Mouse (Mus musculus) embryonic facial prominence, embryonic 12.5 days (tissue): ENCODE data around the gene Plscr1. TPM values are rescaled to one million over a fixed set of nuclear protein-coding genes. Genes with fewer than 3 reads are reported as not detected.

ENCODE experiments used
- ATAC-seq: fragments of 200-750 bp; cut with Nextera tagmentation; 2 replicates; pipeline ENCODE4 v1.8.0; 2017; ENCODE audit not compliant: insufficient number of reproducible peaks, insufficient read depth, low FRiP score, low TSS enrichment
- H3K27ac ChIP-seq: fragments of 300-500 bp; sonication (generic); 2 replicates; pipeline ENCODE4 v1.5.1; 2016; ENCODE audit warnings: mild to moderate bottlenecking
- H3K27me3 ChIP-seq: fragments of 300-500 bp; sonication (generic); 2 replicates; pipeline ENCODE4 v1.6.1; 2016; ENCODE audit warnings: mild to moderate bottlenecking, moderate library complexity
- H3K36me3 ChIP-seq: fragments of 300-500 bp; sonication (generic); 2 replicates; pipeline ENCODE4 v1.6.1; 2016; ENCODE audit warnings: mild to moderate bottlenecking
- H3K4me1 ChIP-seq: fragments of 300-500 bp; sonication (generic); 2 replicates; pipeline ENCODE4 v1.6.1; 2016
- H3K4me2 ChIP-seq: fragments of 300-500 bp; sonication (generic); replicated peaks from 2 replicates; pipeline ENCODE4 v1.6.1; 2016; ENCODE audit warnings: mild to moderate bottlenecking, moderate library complexity
- H3K4me3 ChIP-seq: fragments of 300-500 bp; sonication (generic); 2 replicates; pipeline ENCODE4 v1.5.1; 2016; ENCODE audit warnings: mild to moderate bottlenecking
- H3K9ac ChIP-seq: fragments of 300-500 bp; sonication (generic); 2 replicates; pipeline ENCODE4 v1.6.1; 2016; ENCODE audit warnings: mild to moderate bottlenecking, moderate library complexity
- H3K9me3 ChIP-seq: fragments of 300-500 bp; sonication (generic); 2 replicates; pipeline ENCODE4 v1.6.1; 2016; ENCODE audit warnings: mild to moderate bottlenecking, moderate library complexity
- WGBS: fragments of 180-500 bp; shearing (Covaris S2); methylation state at CpG from one replicate; pipeline ENCODE4 v1.1.7; 2016; 5-methylcytosine and 5-hydroxymethylcytosine counted together
- polyA plus RNA-seq: library from polyadenylated mRNA; unstranded; fragments of >200 nt; fragmentation: Nextera tagmentation; extraction: Ambion mirVana; gene quantifications from 2 replicates; pipeline ENCODE4 v1.2.1, GENCODE M21; 2016

Plscr1 gene
- polyA plus RNA-seq, 1 experiment from 2014 or later: 31.5 TPM

- Histone ChIP-seq H3K4me3 (no peak overlapping the region), H3K36me3 (peaks cover 28% of the 10 kb centered on the region), H3K9me3 (no peaks in the 10 kb centered on the region), H3K4me2 (no peak overlapping the region), H3K27ac (no peak overlapping the region), H3K4me1 (no peaks in the 10 kb centered on the region), H3K27me3 (no peaks in the 10 kb centered on the region), H3K9ac (no peak overlapping the region)
- no peak for ATAC-seq
- 86% methylated on average over 4 of the region's 4 CpGs for WGBS
Observed at GRCm38 (mm10) chr9:92265719-92266118, 16.2 kb downstream of the Plscr1 start.

DNA sequence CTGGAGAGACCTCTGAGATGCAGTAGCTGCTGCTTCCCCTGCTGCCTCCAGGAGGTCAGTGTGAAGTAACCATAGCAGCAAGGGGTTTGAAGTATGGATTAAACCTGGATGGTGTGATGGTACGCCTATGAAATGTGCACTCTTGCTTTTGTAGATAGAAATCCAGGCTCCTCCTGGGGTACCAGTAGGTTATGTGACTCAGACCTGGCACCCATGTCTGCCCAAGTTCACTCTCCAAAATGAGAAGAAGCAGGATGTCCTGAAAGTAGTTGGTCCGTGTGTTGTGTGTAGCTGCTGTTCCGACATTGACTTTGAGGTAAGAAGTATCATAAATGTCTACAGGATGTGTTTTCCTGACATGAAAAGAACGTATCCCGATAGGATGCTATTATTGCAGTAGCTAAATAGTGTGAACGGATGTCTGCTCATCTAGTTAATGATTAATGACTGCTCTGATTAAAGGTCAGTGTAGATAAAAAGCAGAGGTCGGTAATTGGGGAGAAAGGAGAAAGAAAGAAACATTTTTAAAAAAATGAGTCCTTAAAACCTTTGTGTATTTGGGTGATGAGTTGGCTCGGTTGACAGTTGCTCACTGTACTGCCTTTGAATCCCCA is 17.1 kb downstream of the Plscr1 start:
- H3K36me3 ChIP-seq: peaks cover 29% of the 10 kb centered on the region
- no peak overlapping the region for H3K4me2 ChIP-seq
- H3K9ac ChIP-seq: no peak overlapping the region
- H3K4me1 ChIP-seq: no peaks in the 10 kb centered on the region
- no peak overlapping the region for H3K4me3 ChIP-seq
- ATAC-seq: no peak
- no peak overlapping the region for H3K27ac ChIP-seq
- H3K9me3 ChIP-seq: no peaks in the 10 kb centered on the region
- WGBS: 80% methylated on average over 8 of the region's 8 CpGs
- no peaks in the 10 kb centered on the region for H3K27me3 ChIP-seq

- no peaks in the 10 kb centered on the region for H3K4me1 ChIP-seq
- no peak for ATAC-seq
- no peak overlapping the region for H3K9ac ChIP-seq
- H3K4me3 ChIP-seq: no peak overlapping the region
- no peaks in the 10 kb centered on the region for H3K27me3 ChIP-seq
- peaks cover 29% of the 10 kb centered on the region for H3K36me3 ChIP-seq
- H3K4me2 ChIP-seq: no peak overlapping the region
- H3K27ac ChIP-seq: no peak overlapping the region
- H3K9me3 ChIP-seq: no peaks in the 10 kb centered on the region
- WGBS: 76% methylated on average over 1 of the region's 1 CpGs
Observed at GRCm38 (mm10) chr9:92267732-92268131, 18.2 kb downstream of the Plscr1 start.

GRCm38 (mm10) chr9:92269829-92270404 is 20.4 kb downstream of the Plscr1 start:
- Histone ChIP-seq H3K27ac (no peak overlapping the region), H3K4me1 (no peaks in the 10 kb centered on the region), H3K9me3 (no peaks in the 10 kb centered on the region), H3K4me3 (no peak overlapping the region), H3K4me2 (no peak overlapping the region), H3K27me3 (no peaks in the 10 kb centered on the region), H3K36me3 (peaks cover 29% of the 10 kb centered on the region), H3K9ac (no peak overlapping the region)
- WGBS: 94% methylated on average over 5 of the region's 5 CpGs
- ATAC-seq: no peak

- Histone ChIP-seq H3K36me3 (peaks cover 29% of the 10 kb centered on the region), H3K4me1 (0 out of 2 replicates have a peak, but pooled peaks cover 8% of the 10 kb centered on the region), H3K4me2 (no peak overlapping the region), H3K9ac (no peak overlapping the region), H3K4me3 (no peak overlapping the region), H3K27ac (no peak overlapping the region), H3K27me3 (no peaks in the 10 kb centered on the region), H3K9me3 (no peaks in the 10 kb centered on the region)
- no peak for ATAC-seq
- 45% methylated on average over 4 of the region's 4 CpGs for WGBS
Observed at GRCm38 (mm10) chr9:92270927-92271326, 21.4 kb downstream of the Plscr1 start.

- H3K36me3 ChIP-seq: peaks cover 20% of the 10 kb centered on the region
- no peak for ATAC-seq
Observed at GRCm38 (mm10) chr9:92272650-92273049, 23.1 kb downstream of the Plscr1 start.

GRCm38 (mm10) chr9:92273271-92273670 is 23.7 kb downstream of the Plscr1 start:
- no peaks in the 10 kb centered on the region for H3K27me3 ChIP-seq
- 0 out of 2 replicates have a peak, but pooled peaks cover 12% of the 10 kb centered on the region for H3K4me1 ChIP-seq
- peaks cover 14% of the 10 kb centered on the region for H3K36me3 ChIP-seq
- no peak overlapping the region for H3K27ac ChIP-seq
- WGBS: 84% methylated on average over 2 of the region's 2 CpGs
- H3K4me2 ChIP-seq: no peak overlapping the region
- H3K9ac ChIP-seq: no peak overlapping the region
- H3K9me3 ChIP-seq: no peaks in the 10 kb centered on the region
- H3K4me3 ChIP-seq: no peak overlapping the region
- ATAC-seq: no peak

More at GRCm38 (mm10) chr9:92272650-92273049, 23.1 kb downstream of the Plscr1 start:
- no peak overlapping the region for H3K27ac ChIP-seq
- WGBS: 86% methylated on average over 4 of the region's 4 CpGs
- no peak overlapping the region for H3K9ac ChIP-seq
- H3K4me3 ChIP-seq: no peak overlapping the region
- no peaks in the 10 kb centered on the region for H3K9me3 ChIP-seq
- no peak overlapping the region for H3K4me2 ChIP-seq
- H3K4me1 ChIP-seq: 0 out of 2 replicates have a peak, but pooled peaks cover 12% of the 10 kb centered on the region
- no peaks in the 10 kb centered on the region for H3K27me3 ChIP-seq

GRCm38 (mm10) chr9:92273956-92274762 is 24.6 kb downstream of the Plscr1 start:
- H3K4me2 ChIP-seq: no peak overlapping the region
- no peak for ATAC-seq
- H3K36me3 ChIP-seq: peaks cover 12% of the 10 kb centered on the region
- no peak overlapping the region; the same call in 1 of the 2 replicates for H3K27ac ChIP-seq
- H3K27me3 ChIP-seq: no peaks in the 10 kb centered on the region
- 69% methylated on average over 6 of the region's 6 CpGs for WGBS
- 0 out of 2 replicates have a peak, but pooled peaks cover 12% of the 10 kb centered on the region for H3K4me1 ChIP-seq
- H3K9me3 ChIP-seq: no peaks in the 10 kb centered on the region
- H3K9ac ChIP-seq: no peak overlapping the region
- no peak overlapping the region for H3K4me3 ChIP-seq

DNA sequence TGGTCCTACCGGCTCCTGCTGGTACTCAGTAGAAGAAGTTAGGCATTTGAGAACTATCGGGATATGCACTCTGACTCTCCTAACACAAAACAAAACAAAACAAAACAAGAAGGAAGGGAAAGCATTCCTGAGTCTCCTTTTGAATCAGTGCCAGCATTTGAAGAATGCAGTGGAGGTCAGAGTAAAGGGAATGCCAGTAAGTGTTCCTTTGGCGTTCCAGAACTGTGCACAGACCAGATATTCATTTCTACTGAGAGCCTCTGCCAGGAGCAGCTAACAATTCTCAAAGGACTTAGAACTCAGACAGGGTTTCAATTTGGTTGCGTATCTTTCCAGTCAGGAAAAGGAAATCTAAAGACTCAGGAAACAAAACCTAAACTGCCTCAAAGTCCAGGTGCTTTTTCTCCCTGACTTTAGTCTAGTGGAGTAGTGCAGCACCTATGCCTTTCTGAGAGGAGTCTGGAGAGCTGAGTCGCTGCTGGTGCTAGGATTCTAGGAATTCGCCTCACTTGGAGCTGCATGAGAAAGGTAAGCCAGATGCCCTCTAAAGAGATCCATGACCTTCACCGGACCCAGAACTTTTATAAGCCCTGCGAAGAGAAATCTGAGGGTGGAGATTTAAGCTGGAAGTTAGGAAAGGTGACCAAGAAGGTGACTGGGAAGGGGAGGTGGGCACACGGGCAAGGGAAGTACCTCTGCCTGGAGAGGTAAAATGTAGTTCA is 26.1 kb downstream of the Plscr1 start, which contains the start of gene Plscr2:
Gene Plscr2 (plus strand): TSS at position 117 of the 722 bp plus-strand sequence.
- 65% methylated on average over 9 of the region's 9 CpGs for WGBS
- no peak within 1 kb of the TSS for H3K9ac ChIP-seq
- H3K9me3 ChIP-seq: no peaks in the 10 kb centered on the region
- H3K4me3 ChIP-seq: no peak within 1 kb of the TSS
- peaks cover 3% of the 10 kb centered on the region for H3K36me3 ChIP-seq
- no peak within 1 kb of the TSS for H3K4me2 ChIP-seq
- no peaks in the 10 kb centered on the region for H3K27me3 ChIP-seq
- 0 out of 2 replicates have a peak, but pooled peaks cover 12% of the 10 kb centered on the region for H3K4me1 ChIP-seq
- ATAC-seq: no peak
- H3K27ac ChIP-seq: peak within 1 kb of the TSS; percentile 30; the same call in 1 of the 2 replicates

DNA sequence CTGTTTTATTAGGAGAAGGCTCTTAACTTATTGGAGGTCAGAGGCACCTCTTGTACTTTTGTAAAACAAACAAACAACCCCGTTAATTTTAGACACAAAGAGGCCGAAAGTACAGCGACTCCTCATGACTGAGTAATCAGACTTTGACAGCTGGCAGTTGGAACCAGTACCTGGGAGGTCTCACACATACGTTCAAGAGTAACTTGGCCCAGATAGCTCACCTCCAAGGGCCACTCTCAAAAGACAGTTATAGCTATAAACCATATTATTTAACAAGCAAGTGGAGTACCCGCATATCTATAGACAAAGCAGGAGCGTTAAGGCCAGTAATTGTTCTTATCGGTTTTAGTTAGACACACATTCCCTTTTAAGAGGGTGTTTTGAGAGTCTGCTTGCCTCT is 26.8 kb downstream of the Plscr1 start:
- Histone ChIP-seq H3K4me1 (0 out of 2 replicates have a peak, but pooled peaks cover 12% of the 10 kb centered on the region), H3K27ac (no peak overlapping the region), H3K4me2 (no peak overlapping the region), H3K9ac (no peak overlapping the region), H3K36me3 (no peaks in the 10 kb centered on the region), H3K9me3 (no peaks in the 10 kb centered on the region), H3K27me3 (no peaks in the 10 kb centered on the region), H3K4me3 (no peak overlapping the region)
- no peak for ATAC-seq
- 75% methylated on average over 7 of the region's 7 CpGs for WGBS

- H3K27ac ChIP-seq: no peak overlapping the region
- H3K4me1 ChIP-seq: 0 out of 2 replicates have a peak, but pooled peaks cover 12% of the 10 kb centered on the region
- H3K27me3 ChIP-seq: no peaks in the 10 kb centered on the region
- no peaks in the 10 kb centered on the region for H3K9me3 ChIP-seq
- 73% methylated on average over 1 of the region's 1 CpGs for WGBS
- no peaks in the 10 kb centered on the region for H3K36me3 ChIP-seq
- H3K4me2 ChIP-seq: no peak overlapping the region
- ATAC-seq: no peak
- no peak overlapping the region for H3K4me3 ChIP-seq
- H3K9ac ChIP-seq: no peak overlapping the region
Observed at GRCm38 (mm10) chr9:92280048-92280447, 30.5 kb downstream of the Plscr1 start.
